Mouse (Mus musculus): ENCODE results near the gene Gm49387.

Gene Gm49387

GRCm38 (mm10) chr14:31640346-31640889, at the start of gene Gm49387:
Gm49387 (minus strand) TSS chr14:31640878.
- DNase-seq (ENCODE audit: low read depth, low spot score) = no peak

DNA sequence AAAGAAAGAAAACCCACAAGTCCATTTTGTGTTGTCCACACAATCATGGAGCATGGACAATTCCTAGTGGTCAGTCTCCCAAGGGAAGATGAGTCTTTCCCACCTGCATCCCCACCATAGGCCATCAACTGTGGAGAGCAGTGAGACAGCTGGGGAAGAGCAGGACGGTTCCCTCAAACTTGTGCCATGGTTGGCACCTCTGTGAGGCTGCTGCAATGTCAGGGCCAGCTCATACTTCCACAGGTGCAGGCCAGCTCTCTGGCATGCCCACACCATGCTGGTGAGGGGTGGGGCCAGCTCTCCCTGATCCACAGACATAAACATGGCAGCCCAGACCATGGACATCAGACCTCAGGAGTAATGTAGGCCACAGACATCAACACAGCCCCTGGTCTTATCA, 45.6 kb upstream of the Gm49387 start:
- DNase-seq (ENCODE audit: low read depth, low spot score) = no peak

DNA sequence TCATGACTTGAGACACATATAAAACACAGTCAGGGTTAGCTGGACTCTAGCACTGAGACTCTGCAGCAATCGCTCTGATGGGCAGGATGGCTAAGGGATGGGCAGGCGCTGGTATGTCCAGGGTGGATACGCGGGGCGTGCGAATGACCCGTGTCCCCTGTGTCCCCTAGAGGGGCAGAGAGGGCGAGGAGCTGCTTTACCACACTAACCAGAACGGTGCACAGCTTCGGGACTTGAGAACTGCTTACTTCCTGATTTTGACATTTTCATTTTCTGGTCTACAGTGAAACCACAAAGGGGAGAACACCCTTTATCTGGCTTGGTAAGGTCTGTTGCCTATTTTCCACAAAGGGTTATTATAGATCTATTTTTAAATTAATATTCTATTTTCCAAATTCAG, 45.0 kb upstream of the Gm49387 start:
- no peak for DNase-seq (ENCODE audit: low read depth, low spot score)

DNA sequence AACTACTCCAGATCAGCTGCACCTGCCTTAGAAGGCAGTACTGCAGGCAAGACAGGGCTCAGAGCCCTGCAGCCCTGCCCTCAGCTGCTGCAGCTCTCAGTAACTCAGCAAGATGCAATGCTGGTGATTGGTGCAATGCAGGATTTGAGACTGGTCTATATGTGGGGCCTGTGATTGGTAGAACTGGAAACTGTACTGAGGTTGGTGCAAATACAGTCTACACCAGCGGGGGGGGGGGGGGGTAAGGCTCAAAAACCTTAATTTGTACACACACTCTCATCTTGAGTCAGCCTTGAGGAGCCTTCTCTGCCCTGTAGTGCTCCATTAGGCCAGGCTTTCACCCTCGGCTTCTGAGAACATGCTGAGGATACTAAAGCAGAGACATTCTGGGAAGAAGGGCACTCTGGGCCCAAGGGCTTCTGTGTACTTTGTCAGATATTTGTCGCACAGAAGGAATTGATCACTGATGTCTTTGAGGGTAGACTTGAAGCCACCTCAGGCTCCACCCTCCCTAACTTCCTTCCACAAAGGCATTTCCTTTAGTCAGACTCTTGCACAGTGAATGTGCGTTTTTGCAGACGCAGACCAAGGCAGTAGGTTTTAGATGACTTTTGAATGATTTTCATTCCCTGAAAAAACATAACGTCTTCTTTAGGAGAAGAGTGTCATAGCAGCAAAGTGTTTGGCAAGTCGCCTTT, 43.8 kb upstream of the Gm49387 start:
- no peak for DNase-seq (ENCODE audit: low read depth, low spot score)

DNA sequence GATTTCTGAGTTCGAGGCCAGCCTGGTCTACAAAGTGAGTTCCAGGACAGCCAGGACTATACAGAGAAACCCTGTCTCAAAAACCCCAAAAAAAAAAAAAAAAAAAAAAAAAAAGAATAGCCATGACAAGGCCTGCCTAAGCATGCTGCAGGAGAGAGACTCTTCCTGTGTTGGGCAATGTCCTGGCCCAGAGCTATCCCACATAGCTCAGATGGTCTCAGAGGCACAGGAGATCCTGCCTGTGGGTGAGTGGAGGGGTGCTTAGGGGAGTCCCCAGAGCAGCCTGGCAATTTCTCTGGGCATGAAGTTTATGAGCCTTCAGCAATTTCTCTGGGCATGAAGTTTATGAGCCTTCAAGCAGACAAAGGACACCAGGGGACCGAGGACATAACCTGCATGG, 42.9 kb upstream of the Gm49387 start:
- no peak for DNase-seq (ENCODE audit: low read depth, low spot score)

DNA sequence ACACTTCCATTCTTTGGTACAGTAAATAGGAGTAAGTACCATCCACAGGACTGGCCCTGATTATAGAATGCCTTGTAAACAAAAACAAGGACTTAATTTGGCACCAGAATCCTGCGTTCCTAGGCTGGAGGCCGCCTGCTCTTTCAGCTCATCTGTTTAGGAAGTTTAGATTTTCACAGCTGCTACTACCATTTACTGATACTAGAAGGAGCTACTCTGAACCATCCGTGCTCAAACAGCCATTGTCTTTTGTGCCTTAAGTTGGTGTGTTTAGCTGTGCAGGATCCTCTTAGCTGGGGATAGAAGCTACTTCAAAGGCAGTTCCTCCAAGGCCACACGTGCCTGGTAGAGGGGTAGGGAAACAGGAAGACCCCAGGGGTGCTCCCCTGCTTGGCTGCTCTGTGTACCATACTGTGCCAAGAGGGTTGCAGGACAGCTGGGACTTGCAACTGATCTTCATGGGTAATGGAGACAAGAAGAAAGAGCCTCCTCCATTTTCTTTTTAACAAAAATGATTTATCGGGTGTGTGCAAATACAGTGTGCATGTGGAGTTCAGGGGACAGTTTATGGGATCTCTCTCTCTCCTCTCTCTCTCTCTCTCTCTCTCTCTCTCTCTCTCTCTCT, 41.4 kb upstream of the Gm49387 start:
- DNase-seq (ENCODE audit: low read depth, low spot score) = no peak

DNA sequence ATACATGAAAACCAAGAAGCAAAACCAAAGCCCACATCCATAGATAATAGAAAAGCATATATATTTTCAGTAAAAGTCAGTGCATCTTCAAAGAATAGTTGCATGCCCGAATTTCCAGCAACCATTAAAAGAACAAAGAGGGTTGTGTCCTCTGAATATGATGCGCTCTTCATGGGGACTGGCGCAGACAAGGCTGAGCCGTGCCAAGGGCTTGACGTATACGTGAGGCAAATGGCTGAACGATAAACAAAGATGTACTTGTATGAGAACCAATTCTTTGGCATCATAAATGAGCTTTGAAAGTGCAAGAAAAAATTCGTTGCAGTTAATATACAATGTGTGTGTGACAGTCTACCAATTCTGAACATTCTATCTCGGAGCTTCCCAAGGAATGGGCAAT, 40.6 kb upstream of the Gm49387 start:
- no peak for DNase-seq (ENCODE audit: low read depth, low spot score)

DNA sequence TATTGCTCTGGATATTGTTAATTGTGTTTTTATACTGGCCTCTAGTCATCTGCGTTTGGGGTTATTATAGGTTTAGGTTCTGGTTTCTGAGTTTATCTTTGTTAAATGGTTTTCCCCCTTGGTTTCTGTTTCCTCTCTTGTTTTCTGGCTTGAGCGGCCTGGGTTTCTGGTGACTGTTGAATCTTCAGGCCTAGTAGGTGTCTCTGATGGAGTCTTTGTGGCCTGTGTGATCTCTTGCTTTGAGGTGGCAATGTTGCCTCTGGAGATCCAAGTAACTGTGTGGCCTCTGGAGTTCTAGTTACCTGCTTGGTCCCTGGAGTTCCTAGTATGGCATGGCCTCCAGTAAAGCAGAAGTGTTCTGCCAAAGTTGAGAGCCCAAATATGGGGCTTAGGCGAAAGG, 40.0 kb upstream of the Gm49387 start:
- no peak for DNase-seq (ENCODE audit: low read depth, low spot score)

DNA sequence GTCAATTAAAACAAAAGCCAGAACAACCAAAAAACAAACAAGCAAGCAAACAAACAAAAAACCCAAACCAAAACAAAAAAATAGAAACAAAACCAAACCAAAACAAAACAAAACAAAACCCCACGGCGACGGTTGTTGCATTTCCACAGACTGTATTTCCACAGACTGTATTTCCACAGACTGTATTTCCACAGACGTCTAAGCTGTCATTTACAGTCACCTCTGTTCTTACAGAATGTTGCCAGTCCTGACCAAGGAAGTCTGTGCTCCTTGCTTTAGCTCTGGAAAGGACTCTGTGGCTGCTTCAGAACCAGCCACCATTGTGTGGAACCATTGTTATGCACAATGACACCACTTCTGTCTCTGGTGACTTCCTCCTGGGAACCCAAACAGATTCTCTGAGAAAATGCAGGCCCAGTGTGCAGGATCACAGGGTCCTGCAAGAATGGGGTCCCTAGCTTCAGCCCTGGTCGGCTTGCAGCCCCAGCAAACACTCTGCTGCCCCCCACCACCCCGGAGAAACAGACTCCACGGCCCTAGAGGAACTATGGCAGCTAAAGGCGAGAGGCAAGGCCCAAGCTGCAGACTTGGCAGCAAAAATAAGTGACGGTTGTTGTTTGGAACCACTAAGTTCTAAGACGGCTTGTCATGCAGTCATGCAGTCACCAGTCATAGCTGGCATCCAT, 31.1 kb upstream of the Gm49387 start:
- peak; percentile 68 for DNase-seq (ENCODE audit: low read depth, low spot score)

GRCm38 (mm10) chr14:31669642-31670490, 29.2 kb upstream of the Gm49387 start:
- no peak for DNase-seq (ENCODE audit: low read depth, low spot score)

- DNase-seq (ENCODE audit: low read depth, low spot score) = no peak
Observed at GRCm38 (mm10) chr14:31669161-31669611, 28.5 kb upstream of the Gm49387 start.

GRCm38 (mm10) chr14:31668326-31668725, 27.6 kb upstream of the Gm49387 start:
- DNase-seq (ENCODE audit: low read depth, low spot score) = no peak

DNA sequence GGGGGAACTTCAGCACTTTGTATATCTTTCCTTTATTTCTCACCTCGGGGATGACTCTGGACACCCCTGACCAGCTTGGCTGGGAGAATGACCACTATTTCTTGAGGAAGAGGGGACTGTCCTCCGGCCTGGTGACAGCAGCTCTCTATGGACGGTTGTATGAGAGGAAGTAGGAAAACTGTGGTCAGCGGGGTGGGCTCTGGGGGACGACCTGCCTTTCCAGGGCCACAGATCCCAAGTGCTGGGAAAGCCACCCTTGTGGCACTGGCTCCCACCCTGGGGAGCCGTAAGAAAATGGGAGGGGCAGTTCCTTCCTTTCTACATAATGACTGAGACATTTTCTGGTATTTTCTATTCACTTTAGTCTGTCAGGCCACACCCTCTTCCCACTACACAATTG, 27.1 kb upstream of the Gm49387 start:
- no peak for DNase-seq (ENCODE audit: low read depth, low spot score)

DNA sequence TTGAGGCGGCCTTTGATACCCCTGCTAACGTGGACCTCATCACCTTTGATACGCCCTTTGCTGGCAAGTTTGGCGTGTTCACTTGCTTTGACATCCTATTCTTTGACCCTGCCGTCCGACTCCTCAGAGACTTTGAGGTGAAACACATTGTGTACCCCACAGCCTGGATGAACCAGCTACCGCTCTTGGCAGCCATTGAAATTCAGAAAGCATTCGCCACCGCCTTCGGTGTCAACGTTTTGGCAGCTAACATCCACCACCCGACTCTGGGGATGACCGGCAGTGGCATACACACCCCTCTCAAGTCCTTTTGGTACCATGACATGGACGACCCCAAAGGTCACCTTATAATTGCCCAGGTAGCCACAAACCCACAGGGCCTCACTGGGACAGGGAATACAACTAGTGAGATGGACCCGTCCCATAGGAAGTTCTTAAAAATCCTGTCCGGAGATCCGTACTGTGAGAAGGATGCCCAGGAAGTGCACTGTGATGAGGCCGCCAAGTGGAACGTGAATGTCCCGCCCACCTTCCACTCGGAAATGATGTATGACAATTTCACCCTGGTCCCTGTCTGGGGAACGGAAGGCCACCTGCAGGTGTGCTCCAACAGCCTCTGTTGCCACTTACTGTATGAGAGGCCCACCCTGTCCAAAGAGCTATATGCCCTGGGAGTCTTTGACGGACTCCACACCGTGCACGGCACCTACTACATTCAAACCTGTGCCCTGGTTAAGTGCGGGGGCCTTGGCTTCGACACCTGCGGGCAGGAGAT, 26.4 kb upstream of the Gm49387 start:
- no peak for DNase-seq (ENCODE audit: low read depth, low spot score)

DNA sequence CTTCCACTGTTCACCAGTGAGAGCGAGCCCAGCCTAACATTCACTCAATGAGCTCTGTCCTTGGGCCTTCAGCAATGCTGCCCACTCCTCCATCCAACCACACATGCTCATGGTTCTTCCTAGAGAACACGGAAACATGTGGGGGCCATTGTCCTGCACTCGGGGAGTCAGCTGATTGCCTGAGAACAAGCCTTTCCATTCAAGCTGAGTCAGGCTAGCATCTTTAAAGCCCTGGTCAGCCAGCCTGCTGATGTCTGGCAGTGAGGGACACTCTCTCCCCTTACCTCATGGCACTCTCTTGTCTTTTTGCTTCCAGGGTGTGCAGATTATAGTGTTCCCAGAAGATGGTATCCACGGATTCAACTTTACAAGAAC, 24.9 kb upstream of the Gm49387 start:
- DNase-seq (ENCODE audit: low read depth, low spot score) = no peak

- DNase-seq (ENCODE audit: low read depth, low spot score) = no peak
Observed at GRCm38 (mm10) chr14:31664903-31665565, 24.4 kb upstream of the Gm49387 start.

- no peak for DNase-seq (ENCODE audit: low read depth, low spot score)
Observed at GRCm38 (mm10) chr14:31664100-31664902, 23.6 kb upstream of the Gm49387 start.

- no peak for DNase-seq (ENCODE audit: low read depth, low spot score)
Observed at GRCm38 (mm10) chr14:31663376-31664099, 22.9 kb upstream of the Gm49387 start.
